Mouse (Mus musculus): Measurements from ENCODE around the gene Olfr47. TPM values are rescaled to one million over a fixed set of nuclear protein-coding genes. Genes with fewer than 3 reads are reported as not detected.
"Not testable (repeated sequence)": the region's sequence is repeated elsewhere in the genome, so short reads cannot be mapped to it uniquely, and the experiment has no call there.

The Olfr47 gene
- not detected in 2 replicates for polyA plus RNA-seq (2016; fragmentation: Nextera tagmentation; extraction: Ambion mirVana)

GRCm38 (mm10) chr6:43231255-43231654, at the start of gene Olfr47:
Gene Olfr47, plus strand, starts transcription at chr6:43231529.
- H3K9me3 ChIP-seq; H3K4me2 ChIP-seq; H3K9ac ChIP-seq; ATAC-seq (ENCODE audit: low FRiP score); H3K4me3 ChIP-seq (replicated peaks); H3K36me3 ChIP-seq (replicated peaks); H3K4me1 ChIP-seq; H3K27ac ChIP-seq; H3K27me3 ChIP-seq: not testable (repeated sequence)
- WGBS: 94% methylated on average over 1 of the region's 1 CpGs

- ATAC-seq (ENCODE audit: low FRiP score): no peak
- no peaks in the 10 kb centered on the region for H3K36me3 ChIP-seq (replicated peaks)
- H3K4me1 ChIP-seq: no peaks in the 10 kb centered on the region
- WGBS: 91% methylated on average over 3 of the region's 3 CpGs
- H3K27me3 ChIP-seq: no peaks in the 10 kb centered on the region
- H3K9ac ChIP-seq: no peak overlapping the region
- H3K4me2 ChIP-seq: no peak overlapping the region
- H3K9me3 ChIP-seq: no peaks in the 10 kb centered on the region
- no peak overlapping the region for H3K4me3 ChIP-seq (replicated peaks)
- H3K27ac ChIP-seq: no peak overlapping the region
Measured at GRCm38 (mm10) chr6:43190986-43191385, 40.3 kb upstream of the Olfr47 start.

- Histone ChIP-seq H3K4me1 (no peaks in the 10 kb centered on the region), H3K4me2 (no peak within 1 kb of the TSS), H3K27ac (no peak within 1 kb of the TSS), H3K36me3 (replicated peaks) (no peaks in the 10 kb centered on the region), H3K27me3 (no peaks in the 10 kb centered on the region), H3K4me3 (replicated peaks) (no peak within 1 kb of the TSS), H3K9ac (no peak within 1 kb of the TSS), H3K9me3 (no peaks in the 10 kb centered on the region)
- ATAC-seq (ENCODE audit: low FRiP score): no peak
Measured at GRCm38 (mm10) chr6:43196781-43197180, 34.5 kb upstream of the Olfr47 start, which contains the start of gene Olfr435. Gene Olfr435, plus strand, starts transcription at chr6:43197146.

GRCm38 (mm10) chr6:43198094-43198493, 33.2 kb upstream of the Olfr47 start:
- no peak for ATAC-seq (ENCODE audit: low FRiP score)
- H3K4me1 ChIP-seq: no peaks in the 10 kb centered on the region
- H3K27ac ChIP-seq: no peak overlapping the region
- no peaks in the 10 kb centered on the region for H3K27me3 ChIP-seq
- no peak overlapping the region for H3K4me2 ChIP-seq
- no peaks in the 10 kb centered on the region for H3K9me3 ChIP-seq
- WGBS: 84% methylated on average over 3 of the region's 3 CpGs
- H3K4me3 ChIP-seq (replicated peaks): no peak overlapping the region
- H3K9ac ChIP-seq: no peak overlapping the region
- H3K36me3 ChIP-seq (replicated peaks): no peaks in the 10 kb centered on the region

GRCm38 (mm10) chr6:43202786-43203185, 28.5 kb upstream of the Olfr47 start:
- no peak overlapping the region for H3K4me3 ChIP-seq (replicated peaks)
- no peaks in the 10 kb centered on the region for H3K4me1 ChIP-seq
- no peak overlapping the region for H3K4me2 ChIP-seq
- no peaks in the 10 kb centered on the region for H3K36me3 ChIP-seq (replicated peaks)
- no peak overlapping the region for H3K9ac ChIP-seq
- H3K27me3 ChIP-seq: no peaks in the 10 kb centered on the region
- H3K27ac ChIP-seq: no peak overlapping the region
- H3K9me3 ChIP-seq: no peaks in the 10 kb centered on the region
- ATAC-seq (ENCODE audit: low FRiP score): no peak

GRCm38 (mm10) chr6:43205355-43205754, 26.0 kb upstream of the Olfr47 start:
- 30% methylated on average over 2 of the region's 2 CpGs for WGBS
- Histone ChIP-seq H3K27ac (no peak overlapping the region), H3K4me2 (no peak overlapping the region), H3K36me3 (replicated peaks) (no peaks in the 10 kb centered on the region), H3K9ac (no peak overlapping the region), H3K9me3 (no peaks in the 10 kb centered on the region), H3K4me3 (replicated peaks) (no peak overlapping the region), H3K27me3 (no peaks in the 10 kb centered on the region), H3K4me1 (no peaks in the 10 kb centered on the region)
- ATAC-seq (ENCODE audit: low FRiP score): no peak

GRCm38 (mm10) chr6:43212873-43213272, 18.5 kb upstream of the Olfr47 start, which contains the start of gene Olfr434:
Gene Olfr434, plus strand, starts transcription at chr6:43213021.
- H3K27ac ChIP-seq; ATAC-seq (ENCODE audit: low FRiP score); H3K9ac ChIP-seq; H3K36me3 ChIP-seq (replicated peaks); H3K4me2 ChIP-seq; H3K27me3 ChIP-seq; H3K4me3 ChIP-seq (replicated peaks); H3K4me1 ChIP-seq; H3K9me3 ChIP-seq: not testable (repeated sequence)

GRCm38 (mm10) chr6:43242061-43242460, 10.7 kb downstream of the Olfr47 start:
- no peaks in the 10 kb centered on the region for H3K9me3 ChIP-seq
- H3K4me2 ChIP-seq: no peak overlapping the region
- H3K36me3 ChIP-seq (replicated peaks): no peaks in the 10 kb centered on the region
- 18% methylated on average over 4 of the region's 4 CpGs for WGBS
- H3K4me3 ChIP-seq (replicated peaks): no peak overlapping the region
- no peak for ATAC-seq (ENCODE audit: low FRiP score)
- H3K4me1 ChIP-seq: no peaks in the 10 kb centered on the region
- no peaks in the 10 kb centered on the region for H3K27me3 ChIP-seq
- H3K9ac ChIP-seq: no peak overlapping the region
- no peak overlapping the region for H3K27ac ChIP-seq

GRCm38 (mm10) chr6:43247396-43247795, 16.1 kb downstream of the Olfr47 start:
- 76% methylated on average over 3 of the region's 3 CpGs for WGBS
- Histone ChIP-seq H3K4me1 (no peaks in the 10 kb centered on the region), H3K27me3 (no peaks in the 10 kb centered on the region), H3K9ac (no peak overlapping the region), H3K9me3 (no peaks in the 10 kb centered on the region), H3K36me3 (replicated peaks) (no peaks in the 10 kb centered on the region), H3K27ac (no peak overlapping the region), H3K4me3 (replicated peaks) (no peak overlapping the region), H3K4me2 (no peak overlapping the region)
- ATAC-seq (ENCODE audit: low FRiP score): no peak

GRCm38 (mm10) chr6:43252994-43253393, 21.7 kb downstream of the Olfr47 start:
- 90% methylated on average over 1 of the region's 1 CpGs for WGBS

GRCm38 (mm10) chr6:43254193-43254926, 23.0 kb downstream of the Olfr47 start:
- H3K9me3 ChIP-seq: no peaks in the 10 kb centered on the region
- H3K4me1 ChIP-seq: no peaks in the 10 kb centered on the region
- no peak overlapping the region for H3K4me2 ChIP-seq
- WGBS: 75% methylated on average over 7 of the region's 7 CpGs
- no peak overlapping the region for H3K9ac ChIP-seq
- ATAC-seq (ENCODE audit: low FRiP score): no peak
- no peaks in the 10 kb centered on the region for H3K27me3 ChIP-seq
- no peaks in the 10 kb centered on the region for H3K36me3 ChIP-seq (replicated peaks)
- H3K4me3 ChIP-seq (replicated peaks): no peak overlapping the region
- no peak overlapping the region for H3K27ac ChIP-seq

More at GRCm38 (mm10) chr6:43252994-43253393, 21.7 kb downstream of the Olfr47 start:
- Histone ChIP-seq H3K9ac (no peak overlapping the region), H3K4me2 (no peak overlapping the region), H3K27me3 (no peaks in the 10 kb centered on the region), H3K4me1 (no peaks in the 10 kb centered on the region), H3K9me3 (no peaks in the 10 kb centered on the region), H3K36me3 (replicated peaks) (no peaks in the 10 kb centered on the region), H3K4me3 (replicated peaks) (no peak overlapping the region), H3K27ac (no peak overlapping the region)
- no peak for ATAC-seq (ENCODE audit: low FRiP score)

GRCm38 (mm10) chr6:43260756-43261155, 29.4 kb downstream of the Olfr47 start:
- WGBS: 71% methylated on average over 2 of the region's 2 CpGs

GRCm38 (mm10) chr6:43265363-43266041, 34.2 kb downstream of the Olfr47 start, which contains the start of gene Arhgef5:
Gene Arhgef5, plus strand, starts transcription at chr6:43265582.
- WGBS: under 1% methylated on average over 45 of the region's 48 CpGs
- Histone ChIP-seq H3K9ac (peak within 1 kb of the TSS; percentile 62), H3K4me2 (peak within 1 kb of the TSS; percentile 81), H3K36me3 (replicated peaks) (no peaks in the 10 kb centered on the region), H3K27me3 (peaks cover 29% of the 10 kb centered on the region), H3K9me3 (no peaks in the 10 kb centered on the region), H3K27ac (no peak within 1 kb of the TSS), H3K4me1 (peaks cover 16% of the 10 kb centered on the region; the same call in 1 of the 2 replicates), H3K4me3 (replicated peaks) (peak within 1 kb of the TSS; percentile 50)
- ATAC-seq (ENCODE audit: low FRiP score): peak; percentile 78

More at GRCm38 (mm10) chr6:43260756-43261155, 29.4 kb downstream of the Olfr47 start:
- H3K4me2 ChIP-seq: no peak overlapping the region
- peaks cover 14% of the 10 kb centered on the region for H3K27me3 ChIP-seq
- no peak overlapping the region for H3K9ac ChIP-seq
- H3K4me3 ChIP-seq (replicated peaks): no peak overlapping the region
- no peak for ATAC-seq (ENCODE audit: low FRiP score)
- no peaks in the 10 kb centered on the region for H3K36me3 ChIP-seq (replicated peaks)
- no peaks in the 10 kb centered on the region for H3K9me3 ChIP-seq
- H3K27ac ChIP-seq: no peak overlapping the region
- H3K4me1 ChIP-seq: peaks cover 7% of the 10 kb centered on the region; the same call in 1 of the 2 replicates

All from forebrain, embryonic 12.5 days (tissue).